20 mouse cellular contexts compared by ENCODE assay signal in the genomic region with DNA sequence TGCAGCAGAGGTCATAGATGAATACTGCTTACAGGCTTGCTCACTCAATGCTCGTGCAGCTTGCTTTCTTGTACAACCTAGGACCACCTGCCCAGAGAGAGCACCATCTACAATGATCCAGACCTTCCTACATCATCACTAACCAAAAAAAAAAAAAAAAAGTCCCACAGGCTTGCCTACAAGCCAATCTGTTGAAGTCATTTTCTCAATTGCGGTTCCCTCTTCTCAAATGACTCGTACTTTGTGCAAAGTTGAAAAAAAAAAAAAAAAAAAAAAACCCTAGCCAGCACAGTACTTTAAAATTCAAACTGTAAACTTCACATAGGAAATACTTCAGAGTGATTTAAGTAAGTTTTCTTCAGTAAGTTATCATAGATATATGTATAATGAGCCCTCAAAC. TPM values are rescaled to one million over a fixed set of nuclear protein-coding genes. Genes with fewer than 3 reads are reported as not detected.
DNase-seq lines count a peak whose midpoint lies in the region; ATAC-seq and TF ChIP-seq lines count a peak whose summit lies in the region.
"Had no signal": no experiment of that assay in that cellular context is flagged by ENCODE, and none has a peak within 500 bp of the region (broad histone marks: within the 10 kb centered on the region; RNA-seq: fewer than 3 reads in every experiment).

No protein-coding gene starts in this region.

- no peaks in the 10 kb centered on the region for H3K27me3 ChIP-seq in CH12.LX (replicated peaks)
- no peaks in the 10 kb centered on the region for H3K27me3 ChIP-seq in cerebellum, adult 2 months (ENCODE audit: control insufficient read depth, insufficient read depth, low read length)
- H3K27me3 ChIP-seq: embryonic facial prominence, embryonic 15.5 days; heart, embryonic 13.5 days; hindbrain, embryonic 15.5 days had no signal

- DNase-seq in 416B (ENCODE audit: low read depth) (peak; percentile 42), CH12.LX (ENCODE audit: extremely low read depth) (peak; percentile 45)
- DNase-seq in spleen, adult 18-20 months, result no peak
- no peak for DNase-seq in spleen, adult 12 weeks (ENCODE audit: low spot score)
- DNase-seq in cerebellum, adult 2 months, result no peak
- DNase-seq: adrenal gland, postnatal 14 days; cerebellum, adult 18-20 months; cerebellum, postnatal 10 days; embryo, embryonic 11 days; gastrocnemius, postnatal 36 days; heart, postnatal 36 days had no signal

- H3K4me3 ChIP-seq in CH12.LX (replicated peaks in 1 of 3; ENCODE audit: low read depth in 2 of 3, low read length in 2 of 3, poor library complexity in 1 of 3), result no peak overlapping the region
- no peak overlapping the region for H3K4me3 ChIP-seq in cerebellum, adult 2 months (replicated peaks; ENCODE audit: insufficient read depth, low read depth, low read length)
- H3K4me3 ChIP-seq: embryonic facial prominence, embryonic 15.5 days; erythroblast, embryonic 14.5 days; forebrain, embryonic 10.5 days; heart, embryonic 13.5 days; hindbrain, embryonic 15.5 days had no signal

- no peak for TF ChIP-seq POLR2A in CH12.LX (IDR thresholded peaks at IDR 0.05; ENCODE audit: low read depth, low read length)
- no peak for TF ChIP-seq POLR2A in cerebellum, adult 2 months (IDR thresholded peaks at IDR 0.05; ENCODE audit: borderline replicate concordance, insufficient read depth, low read length)

- H3K79me2 ChIP-seq in CH12.LX (replicated peaks; ENCODE audit: control insufficient read depth, extremely low read depth, insufficient read depth, poor library complexity, severe bottlenecking), result no peaks in the 10 kb centered on the region

- peak; percentile 86 for TF ChIP-seq EP300 in CH12.LX (IDR thresholded peaks at IDR 0.05; ENCODE audit: low read length)

- peaks cover 2% of the 10 kb centered on the region for H3K9me3 ChIP-seq in CH12.LX (replicated peaks; ENCODE audit: low read length)
- H3K9me3 ChIP-seq: embryonic facial prominence, embryonic 15.5 days; forebrain, embryonic 10.5 days; heart, embryonic 13.5 days; hindbrain, embryonic 15.5 days had no signal

- no peak overlapping the region for H3K27ac ChIP-seq in CH12.LX (ENCODE audit: insufficient read depth, low read depth)
- no peak overlapping the region for H3K27ac ChIP-seq in cerebellum, adult 2 months (ENCODE audit: insufficient read depth, low read length)
- H3K27ac ChIP-seq: embryonic facial prominence, embryonic 15.5 days; forebrain, embryonic 10.5 days; heart, embryonic 13.5 days; hindbrain, embryonic 15.5 days had no signal

- no peak for TF ChIP-seq RAD21 in CH12.LX (IDR thresholded peaks at IDR 0.05; ENCODE audit: low read depth, low read length)

- dilution Hi-C loops in CH12.LX (cut with MboI; ENCODE audit: extremely low pct_ligation_motif_present, extremely low pct_unique_long_range_greater_than_20kb, low sequenced_read_pairs), result no loop called here

- peaks cover 0 to 33% of the 10 kb centered on the region in 2 experiments; a peak in 2 of 4 replicates for H3K4me1 ChIP-seq in CH12.LX (ENCODE audit: control insufficient read depth in 1 of 2, insufficient read depth in 2 of 2)
- no peaks in the 10 kb centered on the region for H3K4me1 ChIP-seq in cerebellum, adult 2 months (ENCODE audit: control insufficient read depth, insufficient read depth, low read length)
- H3K4me1 ChIP-seq: embryonic facial prominence, embryonic 15.5 days; forebrain, embryonic 10.5 days; hindbrain, embryonic 15.5 days had no signal

- ATAC-seq in common myeloid progenitor, adult 5-6 weeks (replicated peaks; ENCODE audit: low read depth, poor library complexity, severe bottlenecking), result 0 out of 2 replicates have a peak, but pooled peaks have one; percentile 4
- ATAC-seq: forebrain, embryonic 14.5 days; inflammation-experienced regulatory T-cells, adult 6 months; intestine, postnatal 0 days had no signal

- H3K36me3 ChIP-seq in CH12.LX (replicated peaks in 1 of 2; ENCODE audit: control insufficient read depth in 1 of 2, insufficient read depth in 1 of 2, low read length in 1 of 2), result peaks cover 0 to 8% of the 10 kb centered on the region in 2 experiments
- H3K36me3 ChIP-seq: embryonic facial prominence, embryonic 15.5 days; forebrain, embryonic 10.5 days; heart, embryonic 13.5 days; hindbrain, embryonic 15.5 days had no signal

- peak overlapping the region; percentile 66; the same call in 1 of the 2 replicates for H3K4me2 ChIP-seq in CH12.LX (ENCODE audit: insufficient read depth, low read depth, poor library complexity, severe bottlenecking)
- H3K4me2 ChIP-seq: embryonic facial prominence, embryonic 15.5 days; heart, embryonic 13.5 days; hindbrain, embryonic 15.5 days had no signal

- no peak overlapping the region for H3K9ac ChIP-seq in CH12.LX (ENCODE audit: insufficient read depth, low read depth)
- H3K9ac ChIP-seq: embryonic facial prominence, embryonic 15.5 days; heart, embryonic 13.5 days; hindbrain, embryonic 15.5 days had no signal

- in situ Hi-C loops in CH12.LX (cut with MboI; ENCODE audit: low pct_ligation_motif_present, low pct_unique_long_range_greater_than_20kb, low sequenced_read_pairs), result no loop called here

- TF ChIP-seq CTCF in CH12.LX (conservative IDR thresholded peaks at IDR 0.05 in 1 of 2, IDR thresholded peaks at IDR 0.05 in 1 of 2; ENCODE audit: low read depth in 2 of 2, low read length in 2 of 2), result no peak
- TF ChIP-seq CTCF in cerebellum, adult 2 months (IDR thresholded peaks at IDR 0.05; ENCODE audit: borderline replicate concordance, insufficient read depth, low read depth, low read length), result no peak

- WGBS in cerebellum, adult 2 months, result 85% methylated on average over 3 of the region's 3 CpGs

TF ChIP-seq in CH12.LX, 34 proteins besides CTCF, POLR2A, EP300 and RAD21:
- no peak for TF ChIP-seq SMC3 (IDR thresholded peaks at IDR 0.05; ENCODE audit: low read depth, low read length)
- no peak for TF ChIP-seq GABPA (IDR thresholded peaks at IDR 0.05; ENCODE audit: insufficient replicate concordance, low read depth, low read length)
- TF ChIP-seq ZKSCAN1 (IDR thresholded peaks at IDR 0.05; ENCODE audit: borderline replicate concordance, low read depth, low read length), result no peak
- TF ChIP-seq MYC (IDR thresholded peaks at IDR 0.05; ENCODE audit: low read depth, low read length), result no peak
- TF ChIP-seq NELFE (IDR thresholded peaks at IDR 0.05; ENCODE audit: low read depth, low read length), result no peak
- no peak for TF ChIP-seq POLR2AphosphoS2 (IDR thresholded peaks at IDR 0.05; ENCODE audit: low read depth, low read length)
- TF ChIP-seq PAX5 (IDR thresholded peaks at IDR 0.05; ENCODE audit: low read length), result no peak
- no peak for TF ChIP-seq USF2 (conservative IDR thresholded peaks at IDR 0.05; ENCODE audit: low read depth, low read length)
- no peak for TF ChIP-seq HCFC1 (IDR thresholded peaks at IDR 0.05; ENCODE audit: low read depth, low read length)
- no peak for TF ChIP-seq SIN3A (IDR thresholded peaks at IDR 0.05; ENCODE audit: low read length)
- no peak for TF ChIP-seq TCF12 (IDR thresholded peaks at IDR 0.05; ENCODE audit: low read depth, low read length)
- no peak for TF ChIP-seq E2F4 (IDR thresholded peaks at IDR 0.05; ENCODE audit: insufficient replicate concordance, low read depth, low read length)
- TF ChIP-seq MAZ (IDR thresholded peaks at IDR 0.05; ENCODE audit: low read depth, low read length), result no peak
- no peak for TF ChIP-seq TBP (conservative IDR thresholded peaks at IDR 0.05; ENCODE audit: low read depth, low read length)
- TF ChIP-seq MXI1 (IDR thresholded peaks at IDR 0.05; ENCODE audit: low read depth, low read length), result no peak
- peak; percentile 99 for TF ChIP-seq ZNF384 (IDR thresholded peaks at IDR 0.05; ENCODE audit: low read depth, low read length)
- no peak for TF ChIP-seq NRF1 (IDR thresholded peaks at IDR 0.05; ENCODE audit: low read depth, low read length)
- no peak for TF ChIP-seq UBTF (IDR thresholded peaks at IDR 0.05; ENCODE audit: low read depth, low read length)
- 0 out of 2 replicates have a peak, but pooled peaks have one; percentile 35 for TF ChIP-seq RCOR1 (conservative IDR thresholded peaks at IDR 0.05; ENCODE audit: low read depth, low read length)
- no peak for TF ChIP-seq KAT2A (IDR thresholded peaks at IDR 0.05; ENCODE audit: insufficient replicate concordance, low read length)
- TF ChIP-seq CHD2 (IDR thresholded peaks at IDR 0.05; ENCODE audit: low read length), result no peak
- TF ChIP-seq JUN (IDR thresholded peaks at IDR 0.05; ENCODE audit: insufficient read depth, low read depth, low read length), result peak; percentile 69
- no peak for TF ChIP-seq MAX (IDR thresholded peaks at IDR 0.05; ENCODE audit: low read length)
- TF ChIP-seq MAFK (IDR thresholded peaks at IDR 0.05; ENCODE audit: insufficient replicate concordance, low read length), result 0 out of 2 replicates have a peak, but pooled peaks have one; percentile 22
- no peak for TF ChIP-seq CHD1 (IDR thresholded peaks at IDR 0.05; ENCODE audit: low read depth, low read length)
- no peak for TF ChIP-seq ELF1 (IDR thresholded peaks at IDR 0.05; ENCODE audit: low read depth, low read length)
- TF ChIP-seq BHLHE40 (IDR thresholded peaks at IDR 0.05; ENCODE audit: low read depth, low read length), result 0 out of 2 replicates have a peak, but pooled peaks have one; percentile 27
- TF ChIP-seq ZC3H11A (IDR thresholded peaks at IDR 0.05; ENCODE audit: low read depth, low read length), result no peak
- TF ChIP-seq USF1 (IDR thresholded peaks at IDR 0.05; ENCODE audit: low read depth, low read length), result no peak
- TF ChIP-seq MEF2A (IDR thresholded peaks at IDR 0.05; ENCODE audit: borderline replicate concordance, low read depth, low read length), result 0 out of 2 replicates have a peak, but pooled peaks have one; percentile 42
- peak; percentile 60; the same call in 1 of the 2 replicates for TF ChIP-seq JUND (conservative IDR thresholded peaks at IDR 0.05; ENCODE audit: low read depth, low read length)
- TF ChIP-seq IRF4 (IDR thresholded peaks at IDR 0.05; ENCODE audit: low read depth, low read length), result peak; percentile 87
- TF ChIP-seq ETS1 (conservative IDR thresholded peaks at IDR 0.05; ENCODE audit: low read depth, low read length), result peak; percentile 64
- TF ChIP-seq ZMIZ1 (IDR thresholded peaks at IDR 0.05; ENCODE audit: low read depth, low read length), result no peak

RNA-seq across cellular contexts. Expression of gene Heca, which starts 23.7 kb away (rescaled TPM):
- total RNA-seq in CH12.LX (2012; rRNA removed) (6.6 and 12.4 TPM in 2 replicates), CH12.LX (2014; rRNA removed) (11.1 and 15.6 TPM in 2 replicates)
- 9.1 and 10.0 TPM in 2 replicates for polyA plus RNA-seq in CH12.LX (2012; ENCODE audit: insufficient read length, low read depth)
- 29.1 and 30.3 TPM in 2 replicates for total RNA-seq in common myeloid progenitor, adult 5-6 weeks (2017)
- 12.6 and 13.3 TPM in 2 replicates for polyA plus RNA-seq in cerebellum, adult 2 months (2012; rRNA removed)

Comparison
In these comparisons a context has a peak if more than half of its experiments do, and no peak if none do; other contexts are left out.
1. DNase-seq: peak in 416B (single experiment) and CH12.LX (single experiment); none in spleen, adult 18-20 months (0 of 2), spleen, adult 12 weeks (single experiment) and cerebellum, adult 2 months (0 of 2).